Mouse (Mus musculus): Measurements from ENCODE around the gene Zc3h10. TPM values are rescaled to one million over a fixed set of nuclear protein-coding genes. Genes with fewer than 3 reads are reported as not detected.
"Not testable (repeated sequence)": the region's sequence is repeated elsewhere in the genome, so short reads cannot be mapped to it uniquely, and the experiment has no call there.

Gene Zc3h10
- total RNA-seq, 2 experiments from 2014 or later: 15.9 to 20.7 TPM

DNA sequence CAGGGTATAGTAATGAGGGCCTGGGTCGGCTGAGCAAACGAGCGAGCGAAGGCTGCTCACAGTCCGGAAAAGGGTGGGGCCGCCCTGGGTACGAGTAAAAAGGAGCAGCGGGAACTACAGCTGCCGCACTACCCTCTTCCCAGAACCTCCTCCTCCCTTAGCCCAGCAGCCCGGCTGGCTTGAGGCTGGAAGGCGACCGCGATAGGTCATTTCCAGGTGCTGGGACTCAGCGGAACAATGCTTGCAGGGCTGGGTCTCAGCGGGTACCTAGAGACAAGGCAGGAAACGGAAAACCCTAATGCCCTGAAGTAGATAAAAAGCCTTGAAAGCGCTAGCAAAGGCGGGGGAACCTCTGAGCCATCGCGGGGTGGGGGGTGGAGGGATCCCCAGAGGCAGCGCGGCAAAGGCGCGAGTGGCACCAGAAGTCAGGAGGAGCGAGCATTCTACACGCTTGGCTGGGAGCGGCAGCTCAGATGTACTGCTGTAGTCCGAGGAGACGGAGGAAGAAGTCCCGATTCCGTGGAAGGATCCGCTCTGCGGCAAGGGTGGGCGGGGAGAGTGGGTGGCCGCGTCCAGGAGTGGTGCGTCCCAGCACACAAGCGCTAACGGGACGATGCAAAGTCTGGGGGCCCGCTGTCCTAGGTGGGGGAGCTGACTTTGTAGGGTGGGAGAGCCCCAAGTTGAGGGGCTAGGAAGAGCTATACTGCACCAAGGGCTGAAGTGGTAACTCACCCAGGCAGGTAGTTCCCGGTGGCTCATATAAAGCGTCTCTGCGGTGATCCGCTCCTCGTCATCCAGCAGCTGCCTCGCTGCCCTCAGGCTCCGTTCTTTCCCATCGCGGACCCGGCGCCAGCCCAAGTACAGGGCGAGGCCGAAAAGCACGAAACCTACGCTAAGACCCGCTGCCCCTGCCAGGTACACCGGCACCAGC is 22.6 kb downstream of the Zc3h10 start:
- DNase-seq (ENCODE audit: low spot score in 2 of 2): peak; percentile 39 to 64

DNA sequence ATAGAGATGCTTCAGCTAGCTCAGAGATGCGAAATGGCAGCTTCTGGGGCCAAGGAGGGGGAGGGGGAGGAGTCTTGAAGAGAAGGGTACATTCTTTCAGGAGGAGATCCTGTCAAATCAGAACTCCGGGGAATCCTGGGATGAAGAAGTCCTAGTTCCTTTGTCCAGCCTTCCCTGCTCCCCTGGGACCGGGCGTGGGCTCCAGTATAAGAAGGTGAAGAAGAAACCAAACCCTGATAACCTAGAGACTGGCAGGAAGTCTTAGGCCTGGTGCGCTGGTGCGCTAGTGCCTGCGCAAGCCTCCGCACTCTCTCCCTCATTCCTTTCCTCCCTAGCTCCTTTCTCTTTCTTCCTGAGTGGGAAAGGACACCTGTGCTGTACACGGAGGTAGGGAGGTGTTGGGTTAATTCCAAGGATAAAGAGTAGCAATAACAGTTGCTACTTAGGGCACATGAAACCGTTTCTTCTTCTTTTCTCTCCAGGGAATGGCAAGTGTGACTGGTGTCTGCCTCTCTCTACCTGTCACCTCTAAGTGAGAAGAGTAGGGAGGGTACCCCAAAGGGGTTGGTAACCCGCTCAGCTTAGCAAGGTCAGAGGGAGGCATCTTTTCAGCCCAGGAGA is 23.4 kb downstream of the Zc3h10 start:
- no peak for DNase-seq (ENCODE audit: low spot score in 2 of 2)

DNA sequence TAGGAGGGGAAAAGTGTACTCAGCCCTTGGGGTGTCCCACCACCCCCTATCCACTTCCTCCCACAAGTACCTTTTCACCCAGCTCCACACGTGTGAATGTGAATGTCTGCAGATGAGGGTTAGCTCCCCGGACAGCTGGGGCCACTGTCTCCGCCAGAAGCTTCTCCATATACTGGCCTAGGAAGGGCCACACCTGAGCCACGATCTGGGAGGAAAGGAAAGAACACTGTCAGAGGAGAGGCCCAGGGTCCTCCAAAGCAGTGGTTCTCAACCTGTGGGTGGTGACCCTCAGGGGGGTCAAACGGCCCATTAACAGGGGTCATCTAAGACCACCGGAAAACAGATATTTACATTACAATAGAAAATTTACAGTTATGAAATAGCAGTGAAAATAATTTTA is 25.2 kb downstream of the Zc3h10 start:
- DNase-seq (ENCODE audit: low spot score in 2 of 2): no peak

DNA sequence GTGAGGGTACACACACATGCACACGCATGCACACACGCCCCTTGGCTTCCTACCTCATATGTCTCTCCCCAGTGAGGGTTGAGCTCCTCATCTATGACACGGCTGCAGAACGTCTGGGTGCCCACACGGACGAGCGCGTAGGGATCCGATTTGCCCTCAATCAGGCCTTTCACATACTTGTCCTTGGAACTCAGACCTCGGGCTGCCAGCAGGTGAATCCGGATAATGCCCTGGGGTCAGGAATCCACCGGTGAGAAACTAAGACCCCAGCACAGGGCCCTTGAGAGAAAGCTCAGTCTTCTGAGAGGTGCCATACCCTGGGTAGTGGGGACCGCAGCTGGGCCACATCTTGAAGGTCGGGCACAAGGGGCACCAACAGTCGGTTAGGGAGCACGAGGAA is 27.0 kb downstream of the Zc3h10 start:
- no peak for DNase-seq (ENCODE audit: low spot score in 2 of 2)

DNA sequence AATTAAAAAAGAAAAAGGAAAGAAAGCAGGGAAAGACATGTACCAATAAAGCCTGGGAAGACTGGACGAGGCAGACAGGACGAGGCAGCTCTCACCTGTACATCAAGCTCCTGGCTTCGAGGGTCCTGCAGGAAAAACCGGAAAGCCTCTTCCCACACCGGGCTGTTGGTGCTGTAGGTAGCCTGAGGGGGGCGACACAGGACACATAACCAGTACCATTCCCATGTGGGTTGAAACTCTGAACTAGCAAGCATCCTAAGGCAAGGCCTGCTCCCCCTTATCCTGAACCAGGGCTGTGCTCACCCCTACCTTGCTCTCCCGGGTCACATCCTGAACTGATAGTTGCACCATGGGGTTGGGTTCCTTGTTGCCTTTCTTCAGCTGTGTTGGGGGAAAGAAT is 28.7 kb downstream of the Zc3h10 start:
- no peak for DNase-seq (ENCODE audit: low spot score in 2 of 2)

DNA sequence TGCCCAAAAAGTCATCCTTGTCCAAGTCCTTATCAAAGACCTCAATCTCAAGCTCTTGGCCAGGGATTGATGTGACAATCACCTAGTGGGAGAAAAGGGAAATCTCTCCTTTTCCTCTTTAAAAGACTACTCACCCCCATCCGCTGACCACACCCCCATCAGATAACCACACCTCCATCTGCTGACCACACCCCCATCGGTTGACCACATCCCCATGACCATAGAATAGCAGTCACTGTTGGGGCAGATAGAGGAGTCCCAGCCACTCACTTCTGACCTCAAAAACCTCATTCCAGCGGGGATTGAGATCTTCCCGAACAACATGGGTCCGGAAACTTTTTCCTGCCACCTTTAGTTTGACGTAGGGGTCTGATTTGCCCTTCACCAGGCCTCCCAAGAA is 30.9 kb downstream of the Zc3h10 start:
- DNase-seq (ENCODE audit: low spot score in 2 of 2): no peak

DNA sequence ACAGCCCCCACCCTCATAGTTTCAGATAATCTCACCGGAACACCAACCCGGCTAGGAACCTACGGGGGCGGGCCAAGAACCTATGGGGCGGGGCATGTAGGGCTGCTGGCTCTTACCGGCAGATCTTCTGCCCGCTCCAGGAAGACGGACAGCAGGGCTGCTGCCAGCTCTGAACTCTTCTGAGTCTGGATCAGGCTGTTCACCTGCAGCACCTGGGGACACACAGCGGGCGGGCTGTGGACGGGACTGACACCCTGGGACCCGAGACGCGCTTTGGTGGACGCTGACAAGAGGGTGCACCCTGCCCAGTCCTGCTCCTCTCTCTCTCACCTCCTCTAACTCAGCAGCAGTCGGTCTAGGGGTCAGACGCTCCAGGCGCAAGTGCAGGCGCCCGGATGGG is 31.5 kb downstream of the Zc3h10 start:
- DNase-seq (ENCODE audit: low spot score in 2 of 2): no peak

DNA sequence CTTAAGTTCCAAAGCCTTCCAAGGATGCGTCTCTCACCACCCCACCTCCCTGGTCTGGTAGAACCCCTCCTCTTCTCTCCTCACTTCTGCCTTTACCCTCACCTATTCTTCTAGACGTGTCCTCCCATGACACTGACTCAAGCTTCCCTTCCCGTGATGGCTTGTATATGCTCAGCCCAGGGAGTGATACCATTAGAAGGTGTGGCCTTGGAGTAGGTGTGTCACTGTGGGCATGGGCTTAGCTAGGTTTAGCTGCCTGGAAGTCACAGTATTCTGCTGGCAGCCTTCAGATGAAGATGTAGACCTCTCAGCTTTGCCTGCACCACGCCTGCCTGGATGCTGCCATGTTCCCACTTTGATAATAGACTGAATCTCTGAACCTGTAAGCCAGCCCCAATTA is 32.5 kb downstream of the Zc3h10 start:
- no peak for DNase-seq (ENCODE audit: low spot score in 2 of 2)

DNA sequence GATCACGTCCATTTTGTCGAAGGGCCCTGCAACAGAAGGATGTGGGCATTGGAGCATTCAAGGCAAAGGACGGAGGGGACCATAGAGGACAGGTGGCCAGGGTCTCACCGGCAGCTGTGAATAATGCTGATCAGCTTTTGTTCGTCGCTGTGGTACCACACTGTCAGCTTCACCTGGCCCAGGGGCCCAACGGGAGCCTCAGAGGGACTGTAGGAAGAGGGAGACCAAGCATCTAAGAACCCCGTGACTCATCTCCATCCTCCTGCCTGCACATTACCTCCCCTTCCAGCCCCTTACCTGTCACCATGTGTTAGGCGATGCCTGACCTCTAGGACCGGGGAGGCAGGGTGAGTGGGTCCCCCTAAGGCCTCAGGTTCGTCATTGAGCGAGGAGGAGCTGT is 35.8 kb downstream of the Zc3h10 start:
- no peak for DNase-seq (ENCODE audit: low spot score in 2 of 2)

DNA sequence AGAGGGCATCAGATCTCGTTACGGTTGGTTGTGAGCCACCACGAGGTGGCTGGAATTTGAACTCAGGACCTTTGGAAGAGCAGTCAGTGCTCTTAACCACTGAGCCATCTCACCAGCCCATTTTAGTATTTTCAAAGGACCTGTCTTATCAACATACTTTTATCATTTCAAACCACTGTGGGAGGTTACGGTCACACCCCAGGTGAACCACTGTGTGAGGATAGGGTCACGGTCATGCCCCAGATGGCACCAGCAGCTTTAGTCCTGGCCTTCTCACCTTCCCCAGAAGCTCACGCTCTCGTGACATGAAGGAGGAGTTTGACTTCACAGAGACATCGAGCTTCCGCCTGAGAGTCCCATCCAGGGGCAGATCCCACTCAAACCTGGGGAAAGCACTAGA is 36.4 kb downstream of the Zc3h10 start:
- DNase-seq (ENCODE audit: low spot score in 2 of 2): no peak

DNA sequence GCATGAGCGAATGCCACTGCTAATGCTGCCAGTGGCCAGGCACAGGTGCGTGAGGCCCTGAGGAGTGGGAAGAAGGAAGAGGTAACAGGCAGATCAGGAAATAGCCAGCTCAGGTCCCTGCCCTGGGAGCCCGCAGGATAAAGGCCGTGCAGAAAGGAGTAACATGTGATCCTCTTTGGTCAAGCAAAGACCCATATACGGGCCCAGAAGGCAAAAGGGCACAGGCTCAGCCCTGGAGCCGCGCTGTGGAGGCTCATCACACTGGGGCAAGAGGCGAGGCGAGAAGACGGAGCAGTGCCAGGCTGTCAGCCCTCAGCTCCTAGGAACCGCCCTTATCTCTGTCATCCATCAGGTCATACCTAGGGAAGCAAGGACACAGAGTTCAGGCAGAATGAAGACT is 37.3 kb downstream of the Zc3h10 start:
- no peak for DNase-seq (ENCODE audit: low spot score in 2 of 2)

DNA sequence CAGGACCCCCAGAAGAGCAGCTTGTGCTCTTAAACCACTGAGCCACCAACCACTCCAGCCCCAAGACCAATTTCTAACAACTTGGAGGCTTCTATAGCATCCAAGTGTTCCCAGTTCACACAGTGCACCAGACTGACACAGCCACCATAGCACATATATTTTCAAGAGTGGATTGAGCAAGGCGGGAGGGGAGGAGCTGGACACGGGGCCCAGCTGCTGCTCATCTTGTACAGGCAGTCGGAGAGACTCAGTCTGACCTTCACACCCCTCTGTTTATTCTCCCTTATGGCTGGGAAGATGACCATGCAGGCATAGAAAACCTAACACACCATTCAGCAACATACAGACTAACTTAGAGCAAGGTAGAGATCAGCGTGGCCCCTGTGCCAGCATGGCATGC is 37.7 kb downstream of the Zc3h10 start:
- no peak for DNase-seq (ENCODE audit: low spot score in 2 of 2)

DNA sequence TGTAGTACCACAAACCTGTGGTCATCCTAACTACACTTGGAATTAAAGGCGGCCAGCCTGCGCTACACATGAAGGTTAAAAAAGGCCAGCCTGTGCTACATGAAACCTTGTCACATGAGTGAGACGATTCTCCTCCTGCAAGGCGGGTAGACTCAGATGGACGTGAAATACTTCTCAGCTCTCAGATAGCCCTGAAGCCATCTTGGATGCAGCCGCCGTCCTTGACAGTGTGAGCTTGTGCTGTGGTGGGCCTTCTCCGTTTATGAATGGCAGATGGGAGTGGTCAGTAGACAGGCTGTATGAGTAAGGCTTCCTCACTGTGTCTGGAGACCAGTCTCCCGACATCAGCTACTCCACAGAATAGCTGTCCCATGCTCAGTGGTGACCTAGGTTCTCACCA is 38.4 kb downstream of the Zc3h10 start:
- DNase-seq (ENCODE audit: low spot score in 2 of 2): no peak

DNA sequence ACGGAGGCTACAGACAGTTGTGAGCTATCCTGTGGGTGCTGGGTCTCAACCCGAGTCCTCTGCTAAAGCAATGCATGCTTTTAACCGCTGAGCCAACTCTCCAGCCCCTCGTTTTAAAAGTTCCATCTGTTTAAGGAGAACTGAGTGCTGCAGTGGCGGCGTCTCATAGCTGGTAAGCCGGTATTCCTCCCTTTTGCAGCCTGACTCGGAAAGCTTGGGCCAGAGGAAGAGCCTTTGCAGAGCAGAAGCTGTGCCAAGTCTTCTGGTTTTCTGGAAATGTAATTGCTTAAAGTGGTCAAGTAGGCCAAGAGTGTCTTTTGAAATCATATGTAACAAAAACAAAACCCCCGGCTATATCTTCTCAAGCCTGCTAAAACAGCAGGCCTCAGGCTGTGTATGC is 39.3 kb downstream of the Zc3h10 start:
- DNase-seq (ENCODE audit: low spot score in 2 of 2): no peak

DNA sequence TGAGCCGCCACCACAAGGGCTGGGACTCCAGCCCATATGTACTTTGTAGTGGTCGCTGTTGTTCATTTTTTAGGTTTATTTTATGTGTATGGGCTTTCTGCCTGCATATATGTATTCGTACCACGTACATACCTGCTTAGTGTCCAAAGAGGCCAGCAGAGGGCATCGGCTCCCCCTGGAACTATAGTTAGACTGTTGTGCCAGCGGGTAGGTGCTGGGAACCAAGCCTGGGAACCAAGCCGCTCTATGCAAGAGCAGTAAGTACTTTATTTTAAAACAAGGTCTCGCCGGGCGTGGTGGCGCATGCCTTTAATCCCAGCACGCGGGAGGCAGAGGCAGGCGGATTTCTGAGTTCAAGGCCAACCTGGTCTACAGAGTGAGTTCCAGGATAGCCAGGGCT is 41.6 kb downstream of the Zc3h10 start:
- no peak for DNase-seq (ENCODE audit: low spot score in 2 of 2)

DNA sequence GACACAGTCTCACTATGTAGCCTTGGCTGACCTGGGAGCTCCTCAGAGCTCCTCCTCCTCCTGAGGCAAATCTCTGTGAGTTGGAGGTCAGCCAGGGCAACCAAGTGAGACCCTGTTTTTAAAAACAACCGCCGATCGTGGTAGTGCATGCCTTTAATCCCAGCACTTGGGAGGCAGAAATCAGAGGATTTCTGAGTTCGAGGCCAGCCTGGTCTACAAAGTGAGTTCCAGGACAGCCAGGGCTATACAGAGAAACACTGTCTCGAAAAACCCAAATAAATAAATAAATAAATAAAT is 42.3 kb downstream of the Zc3h10 start:
- not testable (repeated sequence) for DNase-seq (ENCODE audit: low spot score in 2 of 2)

DNA sequence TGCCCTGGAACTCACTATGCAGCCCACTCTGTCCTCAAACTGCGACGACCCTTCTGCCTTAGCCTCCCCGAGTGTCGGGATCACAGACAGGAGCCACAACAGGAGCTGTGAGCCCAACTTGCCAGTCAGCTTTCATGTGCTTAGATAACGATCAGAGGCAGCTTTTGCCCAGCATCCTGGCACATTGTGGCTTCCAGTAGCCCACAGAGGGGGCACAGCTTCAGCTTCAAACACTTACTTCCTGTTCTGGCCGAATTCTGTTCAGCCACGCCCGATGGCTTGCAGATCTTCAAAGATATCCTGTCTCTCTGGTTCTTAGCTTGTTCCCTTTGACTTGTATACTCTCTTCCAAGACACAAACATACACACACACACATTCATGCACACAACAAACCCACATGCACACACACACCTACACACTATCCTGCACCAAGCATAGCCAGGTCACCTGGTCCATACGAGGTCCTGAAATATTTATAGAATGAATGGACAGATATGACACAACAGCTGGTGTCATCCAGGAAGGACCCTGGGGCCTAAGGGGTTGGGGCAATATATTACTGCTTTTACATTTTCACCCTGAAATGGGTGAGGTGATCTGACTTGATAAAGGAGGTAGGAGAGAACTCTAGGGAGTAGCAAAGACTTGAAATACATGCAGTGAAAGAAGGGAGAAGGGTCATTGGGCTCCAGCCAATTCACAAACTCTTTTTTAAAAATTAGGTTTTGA is 42.8 kb downstream of the Zc3h10 start:
- DNase-seq (ENCODE audit: low spot score in 2 of 2): no peak

DNA sequence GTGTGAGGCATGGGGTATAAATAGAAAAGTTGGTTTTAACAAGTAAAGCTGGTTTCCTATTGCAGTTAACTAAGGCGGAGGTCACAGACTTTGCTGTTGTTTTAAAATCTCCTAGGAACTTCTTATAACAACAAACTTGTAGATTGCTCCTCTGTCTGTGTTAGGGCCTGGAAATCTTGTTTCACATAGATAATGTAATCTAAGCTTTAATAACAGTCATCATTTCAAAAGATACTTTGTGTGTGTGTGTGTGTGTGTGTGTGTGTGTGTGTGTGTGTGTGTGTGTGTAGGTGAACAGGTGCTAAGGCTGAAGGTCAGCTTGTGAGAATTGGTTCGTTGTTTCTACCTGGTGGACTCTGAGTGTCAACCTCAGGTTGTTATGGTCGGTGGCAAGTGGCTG is 43.6 kb downstream of the Zc3h10 start:
- no peak for DNase-seq (ENCODE audit: low spot score in 2 of 2)

DNA sequence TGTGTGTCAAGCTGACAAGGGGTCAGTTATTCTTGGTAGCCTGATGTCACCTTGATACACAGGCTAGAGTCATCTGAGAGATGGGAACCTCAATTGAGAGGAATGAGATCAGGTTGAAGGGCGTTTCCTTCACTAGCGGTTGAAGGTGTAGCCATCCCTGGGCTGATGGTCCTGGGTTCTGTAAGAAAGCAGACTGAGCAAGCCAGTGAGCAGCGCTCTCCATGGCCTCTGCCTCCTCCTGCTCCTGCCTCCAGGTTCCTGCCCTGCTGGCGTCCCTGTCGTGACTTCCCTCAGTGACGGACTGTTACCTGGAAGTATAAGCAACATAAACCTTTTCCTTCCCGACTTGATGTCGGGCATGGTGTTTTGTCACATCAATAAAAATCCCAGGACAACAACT is 44.0 kb downstream of the Zc3h10 start:
- no peak for DNase-seq (ENCODE audit: low spot score in 2 of 2)

DNA sequence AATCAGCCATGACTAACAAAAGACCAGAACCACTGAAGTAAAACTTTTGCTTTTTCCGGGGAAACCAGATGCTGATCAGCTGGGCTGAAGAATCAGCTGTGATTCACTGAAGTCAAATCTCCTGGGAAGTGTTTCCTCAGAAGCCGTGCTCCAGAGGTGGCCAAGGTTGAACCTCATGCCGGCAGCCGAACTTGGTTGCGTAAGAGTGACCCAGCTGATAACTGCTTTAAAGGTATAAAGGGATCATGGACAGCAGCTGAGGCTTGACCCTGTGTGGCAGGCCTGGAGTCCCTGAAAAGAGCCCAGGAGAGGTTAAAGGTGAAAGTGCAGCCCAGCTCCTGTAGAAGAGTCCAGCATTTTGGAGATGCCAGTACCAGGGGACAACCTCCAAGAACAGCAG is 45.2 kb downstream of the Zc3h10 start:
- no peak for DNase-seq (ENCODE audit: low spot score in 2 of 2)

DNA sequence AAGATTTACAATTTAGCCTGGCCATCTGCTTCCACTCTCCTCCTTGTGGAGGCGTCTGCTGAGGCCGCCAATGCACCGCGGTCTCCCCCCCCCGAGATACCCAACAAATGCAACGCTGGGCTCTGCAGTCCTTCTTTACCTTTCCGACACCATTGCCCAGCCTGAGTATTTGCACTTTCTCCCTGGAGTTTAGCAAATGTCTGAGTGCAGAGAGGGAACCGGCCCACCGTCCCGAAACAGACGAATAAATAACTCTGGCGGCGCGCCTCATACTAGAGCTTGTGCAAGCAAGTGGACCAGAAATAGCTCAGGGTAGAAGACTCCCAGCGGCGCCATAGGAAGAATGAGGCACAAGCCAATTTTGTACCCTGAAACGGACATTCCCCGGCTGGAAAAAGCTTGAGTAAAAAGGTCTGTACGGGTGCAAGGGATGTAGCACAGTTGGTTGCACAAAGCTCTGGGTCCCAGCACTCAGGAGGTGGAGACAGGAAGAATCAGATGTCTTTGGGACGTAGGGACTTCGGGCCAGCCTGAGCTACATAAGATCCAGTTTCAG is 48.4 kb downstream of the Zc3h10 start:
- DNase-seq (ENCODE audit: low spot score in 2 of 2): peak; percentile 46 to 63

DNA sequence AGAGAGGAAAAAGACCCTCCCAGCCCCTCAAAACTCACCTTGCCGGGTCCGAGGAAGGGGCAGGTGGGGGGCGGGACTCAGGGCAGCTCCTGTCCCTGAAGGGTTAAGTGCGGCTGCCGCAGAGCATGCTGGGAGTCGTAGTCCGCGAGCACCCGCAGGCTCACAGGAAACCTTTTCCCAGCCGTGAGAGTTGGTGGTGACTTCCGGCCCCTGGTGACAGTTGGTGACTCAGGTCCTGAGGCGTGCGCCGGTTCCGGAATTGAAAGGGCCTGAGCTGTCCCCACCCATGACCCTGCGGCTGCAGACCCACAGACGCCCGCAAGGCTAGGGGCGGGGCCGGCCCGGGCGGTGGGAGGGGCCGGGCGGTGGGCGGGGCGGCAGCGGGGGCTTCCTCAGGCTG is 49.0 kb downstream of the Zc3h10 start, which contains the start of gene Myl6b:
Myl6b (minus strand) TSS at position 96 of the 400 bp plus-strand sequence.
- DNase-seq (ENCODE audit: low spot score in 2 of 2): peak; percentile 96 to 97
